Mouse (Mus musculus) cerebellum, adult 2 months (tissue): Measurements from ENCODE around the gene Armh2.

Experiments used
- CTCF ChIP-seq: fragments of 200-500 bp; IDR thresholded peaks from 2 replicates; pipeline ENCODE4 v1.5.1; 2011; ENCODE audit warnings: low read depth, mild to moderate bottlenecking, control low read depth, low read length, moderate library complexity, borderline replicate concordance; ENCODE audit not compliant: insufficient read depth
- POLR2A ChIP-seq: fragments of 200-500 bp; IDR thresholded peaks from 2 replicates; pipeline ENCODE4 v1.6.1; 2011; ENCODE audit warnings: low read length, control low read depth, borderline replicate concordance; ENCODE audit not compliant: insufficient read depth

DNA sequence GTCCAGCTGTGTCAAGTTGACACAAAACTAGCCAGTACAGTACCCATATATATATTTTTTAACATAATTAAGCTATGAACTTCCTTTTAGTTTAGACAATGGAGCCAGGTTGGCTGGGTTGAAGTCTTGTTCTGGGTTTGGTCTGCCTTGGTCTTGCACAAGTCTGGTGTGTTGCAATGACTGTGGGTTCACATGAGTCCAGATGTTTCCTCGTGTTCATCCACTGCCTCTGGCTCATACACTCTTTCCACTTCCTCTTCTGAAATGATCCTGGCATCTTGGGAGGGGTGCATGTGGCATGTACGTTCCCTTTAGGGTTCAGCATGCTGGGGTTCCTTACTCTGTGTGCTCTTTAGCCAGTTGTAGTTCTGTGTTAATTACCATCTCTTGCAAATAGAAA lies 50.3 kb downstream of the Armh2 start:
- no peak for TF ChIP-seq CTCF
- TF ChIP-seq POLR2A: no peak
